Mouse (Mus musculus) liver, embryonic 16.5 days (tissue): ENCODE measurements around the gene Gm21834. TPM values are rescaled to one million over a fixed set of nuclear protein-coding genes. Genes with fewer than 3 reads are reported as not detected.

Experiments used
- polyA plus RNA-seq: library from polyadenylated mRNA; unstranded; fragments of >200 nt; fragmentation: Nextera tagmentation; extraction: Ambion mirVana; gene quantifications from 2 replicates; pipeline ENCODE4 v1.2.1, GENCODE M21; 2015

Gene Gm21834
- polyA plus RNA-seq, 1 experiment from 2014 or later, result not detected

Other genes starting within 250 kb of the Gm21834 start
- gene Vmn2r120, start 196.7 kb downstream of the Gm21834 start, polyA plus RNA-seq, result not detected in 2 replicates
- not detected in 2 replicates for gene Cntnap5c, start 27.4 kb upstream of the Gm21834 start, polyA plus RNA-seq